Mouse (Mus musculus) lung, adult 2 months (tissue): ENCODE results near the gene Bivm.

Experiments used
- CTCF ChIP-seq: fragments of 200-500 bp; IDR thresholded peaks from 2 replicates; pipeline ENCODE4 v1.5.1; 2011; ENCODE audit warnings: mild to moderate bottlenecking, low read length, control low read depth; ENCODE audit not compliant: insufficient read depth
- POLR2A ChIP-seq: fragments of 200-500 bp; IDR thresholded peaks from 2 replicates; pipeline ENCODE4 v1.6.1; 2011; ENCODE audit warnings: low read depth, mild to moderate bottlenecking, control low read depth, low read length, borderline replicate concordance; ENCODE audit errors: extremely low read depth

GRCm38 (mm10) chr1:44178086-44178485 is 59.3 kb downstream of the Bivm start:
- no peak for TF ChIP-seq POLR2A
- TF ChIP-seq CTCF = no peak
